Mouse (Mus musculus) ovary, postnatal 14 days (tissue): Measurements from ENCODE around the gene Capzb.

Source experiments
- DNase-seq: peaks from one replicate; pipeline ENCODE4 v3.0.0; 2022; ENCODE audit warnings: low spot score

Gene Capzb

DNA sequence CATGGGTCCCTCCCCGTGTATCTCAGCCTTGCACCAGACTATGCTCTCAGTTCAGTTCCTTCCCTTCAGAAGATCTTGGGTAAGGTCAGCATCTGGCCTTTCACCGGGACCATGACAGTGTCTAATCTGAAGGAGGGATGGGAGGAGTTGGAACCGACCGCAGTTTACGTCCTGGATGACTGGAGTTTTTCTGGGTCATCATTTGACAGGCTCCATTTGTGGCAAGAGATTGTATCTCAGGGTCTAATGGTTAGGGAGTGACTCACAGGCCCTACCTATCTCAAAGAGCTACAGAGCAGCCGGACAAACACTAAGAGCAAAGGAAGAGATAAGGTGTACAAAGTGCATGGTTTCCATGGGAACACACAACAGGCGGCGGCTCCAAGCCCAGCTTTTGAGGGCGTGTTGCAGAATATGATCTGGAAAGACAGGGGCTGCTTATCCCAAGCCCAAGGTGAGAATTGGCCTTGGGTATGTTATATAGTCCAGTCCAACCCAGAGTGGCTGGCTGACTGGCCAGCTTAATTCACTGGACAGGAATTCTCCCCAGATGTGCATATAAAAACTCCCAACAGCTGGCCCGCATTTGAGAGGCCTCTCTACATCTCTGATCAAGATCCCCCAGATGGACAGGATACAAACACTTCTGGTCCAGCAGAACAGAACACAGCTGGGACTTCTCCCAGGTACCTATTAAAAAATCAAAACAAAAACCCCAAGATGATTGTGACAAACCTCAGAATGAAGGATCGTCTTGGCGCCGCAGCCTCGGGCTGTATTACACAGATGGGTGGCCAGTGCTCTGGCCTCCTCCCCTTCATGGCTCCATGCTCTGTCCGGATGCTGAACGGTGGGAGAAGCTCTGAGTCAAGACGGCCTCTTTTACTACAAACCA is 12.7 kb upstream of the Capzb start:
- no peak for DNase-seq

DNA sequence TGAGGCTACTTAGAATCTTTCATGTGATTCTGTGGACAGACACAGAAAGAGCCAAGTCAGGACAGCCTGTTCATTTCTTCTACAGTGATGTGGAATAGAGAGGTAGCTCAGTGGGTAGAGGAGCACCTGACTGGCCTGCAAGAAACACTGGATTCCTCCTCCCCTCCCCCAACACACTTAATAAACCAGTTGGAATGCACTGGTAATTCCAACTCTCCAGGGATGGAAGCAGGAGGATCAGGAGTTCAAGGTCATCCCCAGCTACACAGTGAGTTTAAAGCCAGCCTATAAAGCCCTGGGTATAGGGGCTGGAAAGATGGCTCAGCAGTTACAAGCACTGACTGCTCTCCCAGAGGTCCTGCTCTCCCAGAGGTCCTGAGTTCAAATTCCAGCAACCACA is 10.2 kb upstream of the Capzb start:
- no peak for DNase-seq

DNA sequence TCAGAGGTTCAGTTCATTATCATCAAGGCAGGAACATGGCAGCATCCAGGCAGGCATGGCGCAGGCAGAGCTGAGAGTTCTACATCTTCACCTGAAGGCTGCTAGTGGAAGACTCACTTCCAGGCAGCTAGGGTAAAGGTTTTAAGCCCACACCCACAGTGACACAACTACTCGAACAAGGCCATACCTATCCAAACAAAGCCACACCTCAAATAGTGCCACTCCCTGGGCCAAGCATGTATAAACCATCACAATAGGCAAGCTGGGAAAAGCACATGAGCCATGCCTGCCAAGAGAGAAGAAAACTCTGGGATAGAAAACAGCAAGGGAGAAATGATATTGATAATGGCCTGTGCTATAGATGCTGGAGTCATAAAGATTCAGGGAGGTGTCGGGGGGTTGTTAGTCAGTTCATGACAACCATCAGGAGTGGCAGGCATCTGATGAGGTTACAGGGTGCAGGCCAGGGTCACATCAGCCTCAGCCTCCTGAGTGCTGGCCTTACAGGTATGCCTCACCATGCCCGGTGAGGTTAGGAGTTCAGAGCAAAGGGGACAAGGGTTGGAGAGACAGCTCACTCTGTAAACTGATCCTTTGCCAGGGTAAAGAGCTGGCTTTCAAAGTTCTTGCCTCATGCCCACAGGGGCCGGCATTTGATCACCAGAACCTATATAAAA is 6.8 kb upstream of the Capzb start:
- DNase-seq: no peak

DNA sequence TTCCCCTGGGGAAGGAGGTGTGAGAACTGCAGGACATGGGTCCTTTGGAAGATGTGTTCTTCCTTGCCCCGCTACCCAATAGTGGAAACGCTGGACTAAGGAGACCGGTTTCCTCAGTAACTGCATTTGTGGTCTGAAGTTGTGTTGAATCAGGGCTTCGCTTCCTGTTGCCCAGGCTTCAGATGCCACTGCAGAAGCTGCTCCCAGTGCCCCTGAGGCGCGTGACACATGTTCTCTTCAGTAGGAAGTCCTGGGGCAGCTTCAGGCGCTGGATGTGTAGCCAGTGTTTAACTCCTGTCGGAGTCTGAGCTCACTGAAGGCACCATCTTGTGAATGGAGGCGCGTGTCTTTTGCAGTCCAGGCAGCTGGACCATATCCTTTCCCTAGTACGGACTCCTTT is 4.8 kb upstream of the Capzb start:
- no peak for DNase-seq

DNA sequence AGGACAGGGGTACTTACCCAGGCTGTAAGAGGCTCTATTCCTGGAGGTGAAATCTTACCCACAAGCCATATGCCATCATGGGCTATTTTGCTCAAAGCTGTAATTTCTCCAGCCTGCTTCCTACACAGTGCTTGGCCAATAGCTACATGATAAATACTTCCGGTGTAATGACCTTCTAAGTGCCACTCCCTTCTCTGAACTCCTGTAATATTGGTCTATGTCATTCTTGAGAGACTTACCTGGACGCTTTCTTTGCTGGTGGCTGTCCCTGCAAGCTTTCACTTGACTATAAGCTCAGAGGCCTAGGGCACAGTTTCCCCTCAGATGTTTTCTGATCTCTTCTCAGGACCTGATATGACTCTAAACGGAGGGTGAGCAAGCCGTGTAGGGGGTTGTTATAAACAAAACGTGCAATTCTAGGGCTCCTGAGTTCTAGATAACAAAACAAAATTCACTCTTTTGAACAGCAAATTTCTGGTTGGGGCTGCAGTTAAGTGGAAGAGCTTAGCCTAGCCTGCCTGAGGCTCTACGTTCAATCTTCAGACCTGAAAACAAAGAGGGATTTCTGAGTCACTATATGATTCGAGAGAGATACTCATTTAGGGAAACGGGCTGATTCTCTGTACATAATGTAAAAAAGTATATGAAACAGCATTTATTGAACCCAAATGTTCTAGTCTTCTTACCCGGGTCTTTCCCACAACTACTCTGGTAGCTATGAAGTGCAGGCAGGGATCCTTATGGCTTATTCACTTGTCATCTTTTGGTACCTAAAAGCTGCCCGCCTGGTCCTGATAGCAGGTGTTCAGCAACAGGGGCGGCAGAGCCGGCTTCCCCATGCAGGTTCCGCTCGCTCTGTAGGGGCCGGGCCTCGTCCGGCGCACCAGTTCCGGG is 847 bp upstream of the Capzb start:
- DNase-seq: no peak

DNA sequence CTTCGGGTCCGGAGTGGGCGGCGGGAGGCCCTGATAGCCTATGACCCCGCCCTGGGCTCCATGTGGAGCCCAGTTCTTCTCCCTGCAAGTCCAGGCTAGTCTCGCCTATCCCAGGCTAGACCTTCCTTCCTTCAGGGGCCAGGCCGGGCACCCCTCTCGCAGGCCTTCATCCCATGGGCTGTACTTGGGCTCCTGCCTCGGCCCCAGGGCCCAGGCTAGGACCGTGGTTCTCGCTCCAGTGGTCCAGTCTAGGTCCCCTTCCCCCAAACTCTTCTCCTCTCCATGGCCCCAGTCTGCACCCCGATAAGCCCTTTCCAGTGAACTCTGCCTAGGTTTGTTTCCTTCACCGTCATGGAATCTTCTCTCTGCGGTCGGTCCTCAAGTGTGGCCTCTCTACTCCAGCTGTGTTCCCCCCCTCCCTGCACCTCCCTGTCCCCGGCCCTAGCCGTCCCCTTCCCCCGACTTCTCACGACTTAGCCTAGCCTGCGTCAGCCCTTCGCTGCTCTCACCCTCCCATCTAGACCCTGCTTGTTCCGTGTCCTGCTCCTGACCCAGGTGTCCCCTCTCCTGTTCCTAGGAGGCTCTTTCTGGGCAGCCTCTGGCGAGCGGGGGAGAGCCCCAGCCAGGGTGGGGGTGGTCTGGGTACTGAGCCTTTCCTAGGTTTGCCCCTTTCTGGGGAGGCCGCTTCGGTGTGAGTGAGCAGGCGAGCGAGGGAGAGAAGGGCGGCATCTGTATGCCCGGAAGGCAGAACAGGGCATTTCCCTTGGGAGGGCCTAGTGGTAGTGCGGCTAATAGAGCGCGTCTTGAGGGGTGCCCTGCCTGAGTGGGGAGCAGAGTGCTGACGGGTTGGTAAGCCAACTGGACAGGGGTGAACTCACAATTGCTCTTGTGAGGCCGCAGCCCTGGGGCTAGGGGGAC is 736 bp downstream of the Capzb start:
- DNase-seq: no peak

DNA sequence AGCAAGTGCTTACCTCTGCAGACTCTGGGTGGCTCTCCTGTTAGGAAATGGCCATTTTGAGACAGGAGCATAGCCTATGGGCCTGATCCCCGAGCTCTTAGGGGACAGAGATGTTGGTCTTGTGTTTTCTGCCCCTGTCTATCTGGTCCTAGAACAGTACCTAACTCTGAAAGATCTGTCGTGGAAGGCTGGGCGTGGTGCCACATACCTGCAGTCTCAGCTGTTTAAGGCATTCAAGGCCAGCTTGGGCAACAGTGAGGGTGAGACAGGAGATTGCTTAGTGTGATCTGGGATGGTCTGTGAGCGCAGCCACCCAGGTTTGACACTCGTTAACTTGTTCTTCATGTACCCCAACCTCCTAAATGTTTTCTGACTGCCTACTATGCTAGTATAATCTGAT is 2.4 kb downstream of the Capzb start:
- DNase-seq: no peak

DNA sequence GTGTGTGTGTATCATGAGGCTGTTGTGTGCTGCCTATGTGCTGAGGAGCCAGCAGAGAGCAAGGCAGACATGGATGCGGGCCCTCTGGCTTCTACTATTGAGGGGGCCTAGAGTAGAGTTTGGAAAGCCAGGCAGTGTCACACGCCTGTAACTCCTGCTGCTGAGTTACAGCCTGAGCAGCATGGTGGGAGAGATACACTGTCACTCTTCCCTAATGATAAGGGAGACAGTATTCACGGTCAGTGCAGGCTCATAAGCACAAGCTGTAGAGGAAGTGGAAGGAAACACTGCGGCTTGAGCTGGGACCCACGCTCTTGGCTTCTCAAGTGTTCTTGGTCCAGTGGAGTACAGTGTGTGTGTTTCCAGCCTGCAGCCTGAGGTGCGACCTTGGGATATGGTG is 3.8 kb downstream of the Capzb start:
- no peak for DNase-seq

DNA sequence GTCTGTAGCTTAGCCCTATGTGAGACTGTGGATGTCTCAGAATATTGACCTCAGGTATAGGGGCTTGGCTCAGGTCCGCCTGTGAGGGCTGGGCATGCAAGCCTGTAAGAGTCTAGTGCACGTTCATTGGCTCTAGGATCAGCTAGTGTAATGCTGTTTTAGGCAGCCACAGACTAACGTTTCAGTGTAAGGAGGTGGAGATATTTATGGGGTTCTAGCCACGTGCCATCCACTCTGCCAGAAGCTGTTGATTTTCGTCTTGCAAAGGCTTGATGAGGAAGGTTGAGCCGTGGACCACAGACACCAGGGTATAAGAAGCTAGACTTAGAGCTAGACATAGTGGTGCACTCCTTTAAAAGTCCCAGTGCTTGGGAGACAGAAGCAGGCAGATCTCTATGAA is 4.2 kb downstream of the Capzb start:
- no peak for DNase-seq

DNA sequence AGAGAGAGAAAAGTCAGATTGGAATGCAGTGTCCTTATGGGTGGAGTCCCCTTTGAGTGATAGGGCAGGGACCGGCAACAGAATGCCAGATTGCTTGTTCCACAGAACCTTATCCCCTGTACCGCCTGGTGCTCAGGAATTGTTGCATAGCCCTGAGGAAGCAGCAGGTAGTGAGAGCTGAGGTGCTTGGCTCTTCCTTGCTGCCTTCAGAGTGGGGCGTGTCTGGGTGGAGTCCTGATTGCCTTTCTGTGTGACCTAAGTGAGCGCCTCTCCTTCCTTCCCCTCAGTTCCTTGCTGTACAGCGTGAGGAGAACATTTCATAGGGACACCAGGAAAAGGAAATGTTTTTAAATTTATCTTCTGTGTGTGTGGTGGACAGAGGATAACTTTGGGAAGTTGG is 4.8 kb downstream of the Capzb start:
- DNase-seq: no peak

DNA sequence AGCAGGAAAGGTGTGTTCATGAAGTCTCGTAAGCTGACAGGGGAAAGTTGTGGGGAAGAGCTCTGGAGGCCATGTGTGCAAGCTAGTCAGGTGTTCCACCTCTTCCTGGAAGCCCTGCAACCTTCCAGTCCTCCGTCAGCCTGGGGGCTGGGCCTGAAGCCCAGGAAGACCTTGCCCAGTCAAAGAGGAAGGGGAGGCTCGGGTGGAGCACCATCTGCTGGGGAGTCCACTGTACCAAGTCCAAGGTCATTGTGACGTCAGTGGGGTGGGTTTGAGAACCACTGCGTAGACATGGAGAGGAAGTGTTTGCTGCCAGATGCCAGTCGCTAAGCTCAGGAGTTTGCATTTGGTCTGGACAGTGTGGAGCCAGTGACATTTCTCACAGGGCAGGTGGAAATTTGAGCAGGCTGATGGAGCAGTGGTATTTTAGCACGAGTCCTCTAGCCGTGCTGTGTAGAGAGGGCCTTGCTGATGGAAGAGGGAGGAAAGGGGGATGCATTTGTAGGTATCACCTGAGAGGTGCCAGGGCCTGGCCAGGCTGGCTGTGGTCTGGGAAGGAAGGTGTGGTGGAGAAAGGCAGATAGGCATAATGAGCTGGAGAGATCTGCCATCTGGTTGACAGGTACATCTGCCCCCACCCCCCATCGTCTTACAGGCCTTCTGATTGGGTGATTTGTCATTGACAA is 5.4 kb downstream of the Capzb start:
- DNase-seq: no peak

DNA sequence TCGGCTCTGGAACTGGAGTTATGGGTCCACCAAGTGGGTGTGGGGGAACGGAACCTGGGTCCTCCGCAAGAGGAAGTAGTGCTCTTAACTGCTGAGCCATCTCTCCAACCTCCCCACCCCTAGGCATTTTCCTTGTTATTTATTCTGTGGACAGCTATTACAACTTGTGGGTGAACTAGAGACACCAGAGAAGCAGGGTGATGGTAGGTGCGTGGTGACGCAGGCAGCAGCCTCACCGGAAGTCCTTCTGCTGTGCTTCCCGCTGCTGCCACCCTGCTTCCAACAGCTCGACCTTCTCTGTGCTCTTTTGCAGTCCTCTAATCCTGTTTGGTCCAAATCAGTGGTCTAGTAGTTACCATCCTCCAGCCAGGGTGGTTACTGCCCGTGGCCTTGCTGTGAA is 6.4 kb downstream of the Capzb start:
- no peak for DNase-seq

DNA sequence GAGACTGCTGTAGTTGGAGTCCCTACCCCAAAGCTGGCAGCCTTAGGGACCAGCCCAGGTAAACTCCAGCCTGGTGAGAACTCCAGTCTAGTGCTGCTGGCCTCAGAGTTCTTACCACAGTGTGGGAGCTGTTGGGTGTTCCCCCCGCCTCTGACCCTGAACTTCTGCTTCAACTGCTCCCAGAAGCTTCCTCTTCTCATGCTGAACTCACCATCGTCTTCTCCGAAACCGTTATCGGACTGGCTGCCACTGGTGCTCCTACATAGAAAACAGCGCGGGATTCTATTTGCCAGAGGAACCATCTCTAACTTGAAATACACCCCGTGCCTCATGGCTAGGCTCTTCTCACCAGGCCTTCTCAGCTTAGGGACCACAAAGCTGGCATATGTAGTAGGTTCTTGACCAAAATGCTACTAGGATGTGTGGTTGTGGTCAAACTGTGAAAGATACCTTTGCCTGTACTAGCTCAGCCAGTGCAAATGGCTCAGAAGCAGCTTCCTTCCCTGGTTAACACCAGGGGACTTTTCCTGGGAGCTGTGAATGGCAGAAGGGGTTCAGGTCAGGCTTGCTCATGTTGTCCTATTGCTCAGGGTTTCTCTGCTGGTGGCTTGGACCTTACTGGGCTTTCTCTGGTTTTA is 7.1 kb downstream of the Capzb start:
- DNase-seq: no peak

DNA sequence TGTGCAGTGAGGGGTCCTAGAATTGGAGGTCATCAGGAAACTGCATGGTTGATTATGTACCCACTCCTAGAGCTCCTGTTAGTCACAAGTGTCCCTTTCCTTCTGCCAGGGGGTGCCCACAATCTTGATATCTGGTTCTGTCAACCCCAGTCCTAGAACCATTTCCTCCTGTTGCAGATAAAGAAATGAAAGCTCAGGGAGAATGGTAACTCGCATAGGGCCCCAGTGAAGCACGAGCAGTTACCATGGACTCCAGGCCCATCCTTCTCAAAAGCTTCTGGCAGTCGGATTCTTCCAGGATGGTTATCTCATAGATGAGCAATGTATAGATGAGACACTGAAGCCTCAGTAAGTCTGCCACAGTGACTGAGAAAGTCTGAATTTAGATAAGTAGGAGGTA is 8.2 kb downstream of the Capzb start:
- DNase-seq: no peak

DNA sequence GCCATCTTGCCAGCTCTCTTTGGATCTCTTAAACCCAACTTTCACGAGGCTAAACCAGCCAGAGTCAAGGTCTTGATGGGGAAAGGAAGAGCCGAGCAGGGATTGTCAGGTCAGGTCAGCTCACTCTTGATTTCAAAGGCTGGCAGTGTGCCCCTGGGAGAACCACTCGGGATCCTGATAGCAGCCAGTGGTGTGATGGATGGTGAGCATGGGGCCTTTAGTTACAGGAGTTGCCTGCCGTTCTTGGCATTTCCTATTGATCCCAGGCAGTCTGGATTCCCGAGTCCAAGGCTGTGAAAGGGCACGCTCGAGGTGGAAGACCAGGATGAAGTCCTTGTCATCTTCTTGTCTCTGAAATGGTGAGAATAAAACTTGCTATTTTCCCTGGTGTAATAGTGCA is 9.9 kb downstream of the Capzb start:
- no peak for DNase-seq

DNA sequence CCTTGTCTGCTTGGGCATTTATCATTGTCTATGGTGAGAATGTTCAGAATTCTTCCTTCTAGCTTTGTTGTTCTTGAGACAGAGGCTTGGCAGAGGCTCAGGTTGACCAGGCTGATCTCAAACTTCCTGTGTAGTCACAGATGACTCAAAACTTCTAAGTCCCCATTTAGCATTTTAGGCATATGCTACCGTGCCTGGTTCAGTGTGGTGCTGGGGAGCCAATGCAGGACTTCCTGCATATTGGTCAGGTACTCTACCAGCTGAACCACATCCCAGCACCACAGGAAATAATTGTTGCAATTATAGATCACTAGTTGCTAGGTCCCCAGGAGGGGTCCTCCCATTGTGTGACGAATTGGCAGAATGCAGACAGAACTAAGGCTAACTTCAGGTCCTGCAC is 10.7 kb downstream of the Capzb start:
- no peak for DNase-seq

DNA sequence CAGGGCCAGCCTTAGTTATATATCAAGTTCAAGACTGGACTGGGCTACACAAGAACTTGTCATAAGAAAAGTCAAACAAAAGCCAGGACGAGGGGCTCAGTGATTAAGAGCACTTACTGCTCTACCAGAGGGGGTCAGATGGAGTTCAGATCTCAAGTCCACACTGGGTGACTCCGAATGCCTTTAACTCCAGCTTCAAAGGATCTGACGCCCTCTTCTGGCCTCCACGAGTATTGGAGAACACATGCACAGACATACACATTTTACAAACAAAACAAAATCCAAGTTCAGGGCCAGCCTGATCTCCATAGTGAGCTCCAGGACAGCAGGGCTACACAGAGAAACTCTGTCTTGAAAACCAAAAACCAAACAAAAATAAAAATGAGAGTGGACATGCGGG is 13.1 kb downstream of the Capzb start:
- no peak for DNase-seq

DNA sequence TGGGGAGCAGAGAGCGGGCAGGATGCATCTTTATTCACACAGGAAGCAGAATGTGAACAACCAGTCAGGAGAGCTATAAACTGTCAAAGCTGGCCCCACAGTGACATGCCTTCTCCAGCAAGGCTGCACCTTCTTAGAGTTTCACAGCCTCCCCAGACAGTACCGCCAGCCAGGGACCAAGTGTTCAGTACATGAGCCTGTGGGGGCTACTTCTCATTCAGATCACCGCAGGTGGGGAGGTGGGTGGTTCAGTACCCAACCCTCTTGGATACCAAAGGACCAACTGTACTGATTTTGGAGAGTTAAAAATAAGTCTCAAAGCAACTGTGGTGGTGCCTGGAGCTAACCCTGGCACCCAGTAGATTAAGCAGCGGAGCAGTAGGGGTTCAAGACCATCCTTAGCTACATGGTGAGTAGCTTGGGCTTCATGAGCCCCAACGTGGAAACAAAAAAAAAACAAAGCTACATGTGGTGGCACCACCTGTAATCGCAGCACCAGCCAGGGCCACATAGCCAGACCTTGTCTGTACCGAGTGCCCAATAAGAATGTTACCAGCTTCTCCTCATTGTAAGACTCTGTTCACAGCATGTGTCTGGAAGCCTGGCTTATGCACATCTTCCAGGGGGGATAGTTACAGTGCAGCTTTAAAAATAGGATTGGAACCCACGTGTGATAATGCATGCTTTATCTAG is 13.8 kb downstream of the Capzb start:
- no peak for DNase-seq

DNA sequence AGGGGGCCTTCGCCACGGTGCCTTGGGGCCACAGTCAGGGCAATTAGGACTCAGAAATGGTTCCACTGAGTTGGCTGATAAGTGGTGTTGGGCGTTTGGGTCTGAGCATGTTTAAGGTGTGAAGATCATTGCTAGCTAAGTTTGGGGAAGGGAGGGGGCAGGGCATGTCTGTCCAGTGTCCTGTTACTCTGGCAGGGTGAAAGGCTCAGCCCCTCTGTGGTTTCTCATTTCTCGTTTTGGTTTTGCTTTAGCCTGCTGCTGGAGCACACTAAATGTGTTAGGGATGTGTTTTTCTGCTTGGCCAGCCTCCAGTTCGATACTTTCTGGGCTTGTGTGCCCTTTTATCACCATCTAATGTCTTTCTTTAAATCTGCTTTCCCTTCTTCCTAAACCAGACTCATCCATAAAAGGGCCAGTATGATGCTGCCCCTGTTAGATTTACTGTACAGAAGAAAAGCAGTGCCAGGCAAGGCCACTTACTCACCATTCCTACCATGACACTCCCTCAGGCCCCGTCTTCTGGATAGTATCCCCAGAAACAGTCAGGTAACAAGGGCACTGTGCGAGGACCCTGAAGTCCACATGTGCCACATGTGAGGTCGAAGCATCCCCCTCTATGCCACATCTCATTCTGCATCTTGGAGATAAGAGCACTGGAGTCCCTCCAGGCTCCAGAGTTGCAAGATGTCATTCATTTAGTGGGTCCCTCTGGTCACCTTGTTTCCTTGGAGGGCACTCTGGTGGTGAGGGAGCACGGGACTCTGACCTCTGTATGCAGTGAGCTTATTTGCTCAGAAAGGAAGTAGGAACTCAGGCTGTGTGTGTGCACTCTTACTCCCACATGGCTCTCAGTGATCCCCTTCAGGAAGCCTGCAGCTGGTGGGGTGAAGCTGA is 15.8 kb downstream of the Capzb start:
- DNase-seq: no peak
